14 mouse cellular contexts compared by ENCODE assay signal in the genomic region with DNA sequence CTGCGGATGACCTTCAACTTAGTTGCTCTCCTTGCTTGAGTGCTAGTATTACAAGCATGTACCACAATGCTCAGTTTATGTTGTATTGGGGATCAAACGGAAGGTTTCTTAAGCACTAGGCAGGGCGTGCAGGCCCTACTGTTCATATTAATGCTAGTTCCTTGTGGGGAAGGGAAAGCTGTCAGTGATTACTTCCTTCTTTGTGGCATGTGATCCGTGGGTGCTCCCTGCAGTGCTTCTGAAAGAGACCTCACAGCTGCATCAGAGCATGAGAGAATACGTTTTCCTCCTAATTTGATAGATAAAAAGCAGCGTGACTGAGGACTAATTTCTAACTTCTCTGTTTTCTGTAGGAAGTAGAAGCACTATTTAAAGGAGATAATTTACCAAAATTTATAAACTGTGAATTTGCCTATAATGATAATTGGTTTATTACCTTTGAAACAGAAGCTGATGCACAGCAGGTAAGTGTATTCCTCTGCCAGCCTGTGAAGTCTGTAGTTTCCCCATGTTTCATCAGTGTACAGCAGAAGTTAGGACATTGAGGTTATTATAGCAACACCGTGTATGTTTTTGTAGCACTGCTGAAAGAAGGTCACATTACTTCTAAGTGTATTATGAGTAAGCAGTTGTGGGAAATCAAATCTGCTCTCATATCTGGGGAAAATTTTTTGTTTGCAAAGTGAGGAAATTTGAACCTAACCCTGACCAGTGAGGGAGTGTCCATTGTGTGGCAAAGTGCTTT. TPM values are rescaled to one million over a fixed set of nuclear protein-coding genes. Genes with fewer than 3 reads are reported as not detected.
DNase-seq lines count a peak whose midpoint lies in the region; ATAC-seq and TF ChIP-seq lines count a peak whose summit lies in the region.
"Had no signal": no experiment of that assay in that cellular context is flagged by ENCODE, and none has a peak within 500 bp of the region (broad histone marks: within the 10 kb centered on the region; RNA-seq: fewer than 3 reads in every experiment).

No protein-coding gene starts in this region.

- no peaks in the 10 kb centered on the region for H3K27me3 ChIP-seq in forebrain, embryonic 14.5 days (replicated peaks; ENCODE audit: control insufficient read depth, insufficient read depth, low read length)
- H3K27me3 ChIP-seq in forebrain, embryonic 12.5 days = no peaks in the 10 kb centered on the region
- H3K27me3 ChIP-seq in liver, postnatal 0 days (ENCODE audit: insufficient read depth, low read length) = no peaks in the 10 kb centered on the region
- no peaks in the 10 kb centered on the region for H3K27me3 ChIP-seq in liver, embryonic 12.5 days (replicated peaks)
- H3K27me3 ChIP-seq in small intestine, adult 2 months (ENCODE audit: control insufficient read depth, insufficient read depth, low read length) = no peaks in the 10 kb centered on the region
- H3K27me3 ChIP-seq: embryonic facial prominence, embryonic 15.5 days; limb, embryonic 13.5 days had no signal

- H3K4me2 ChIP-seq in forebrain, embryonic 14.5 days (ENCODE audit: low read length) = no peak overlapping the region
- H3K4me2 ChIP-seq in forebrain, embryonic 12.5 days = no peak overlapping the region
- no peak overlapping the region for H3K4me2 ChIP-seq in liver, postnatal 0 days (ENCODE audit: low read depth, low read length)
- H3K4me2 ChIP-seq in liver, embryonic 12.5 days = no peak overlapping the region
- H3K4me2 ChIP-seq: embryonic facial prominence, embryonic 15.5 days; limb, embryonic 13.5 days had no signal

- no peak overlapping the region for H3K4me3 ChIP-seq in forebrain, embryonic 14.5 days (ENCODE audit: low read depth, low read length)
- H3K4me3 ChIP-seq in forebrain, embryonic 12.5 days (replicated peaks) = no peak overlapping the region
- no peak overlapping the region for H3K4me3 ChIP-seq in liver, postnatal 0 days (ENCODE audit: low read depth, low read length)
- no peak overlapping the region for H3K4me3 ChIP-seq in liver, embryonic 12.5 days
- H3K4me3 ChIP-seq in small intestine, adult 2 months (ENCODE audit: low read depth, low read length) = no peak overlapping the region
- H3K4me3 ChIP-seq: embryonic facial prominence, embryonic 15.5 days; limb, embryonic 13.5 days had no signal

- TF ChIP-seq POLR2A in small intestine, adult 2 months (IDR thresholded peaks at IDR 0.05; ENCODE audit: low read depth, low read length) = no peak

- H3K36me3 ChIP-seq in forebrain, embryonic 14.5 days (ENCODE audit: control insufficient read depth, insufficient read depth, low read length) = peaks cover 49% of the 10 kb centered on the region
- peaks cover 59% of the 10 kb centered on the region for H3K36me3 ChIP-seq in forebrain, embryonic 12.5 days (replicated peaks)
- peaks cover 72% of the 10 kb centered on the region for H3K36me3 ChIP-seq in liver, postnatal 0 days (replicated peaks; ENCODE audit: insufficient read depth, low read length)
- H3K36me3 ChIP-seq in liver, embryonic 12.5 days = peaks cover 91% of the 10 kb centered on the region
- H3K36me3 ChIP-seq in small intestine, adult 2 months (ENCODE audit: control insufficient read depth, insufficient read depth, low read length) = peaks cover 48% of the 10 kb centered on the region

- 24% methylated on average over 7 of the region's 7 CpGs for WGBS in forebrain, embryonic 14.5 days
- 42% methylated on average over 7 of the region's 7 CpGs for WGBS in forebrain, embryonic 12.5 days
- 67% methylated on average over 7 of the region's 7 CpGs for WGBS in liver, postnatal 0 days (ENCODE audit: insufficient replicate concordance)
- WGBS in liver, embryonic 12.5 days (ENCODE audit: insufficient replicate concordance) = 70% methylated on average over 7 of the region's 7 CpGs
- 49% methylated on average over 7 of the region's 7 CpGs for WGBS in small intestine, adult 2 months

- peak; percentile 8 for DNase-seq in forebrain, embryonic 14.5 days (ENCODE audit: low spot score)
- DNase-seq in liver, postnatal 0 days = no peak
- no peak for DNase-seq in embryo, embryonic 10.5 days (ENCODE audit: low spot score)
- no peak for DNase-seq in frontal cortex, postnatal 14 days (ENCODE audit: low spot score in 2 of 2)
- DNase-seq: adrenal gland, adult 8-10 months; gastrocnemius, postnatal 36 days; heart, postnatal 4 days; kidney, adult 8-10 months had no signal

- H3K9me3 ChIP-seq in forebrain, embryonic 14.5 days (replicated peaks; ENCODE audit: control insufficient read depth, low read length) = no peaks in the 10 kb centered on the region
- no peaks in the 10 kb centered on the region for H3K9me3 ChIP-seq in forebrain, embryonic 12.5 days
- no peaks in the 10 kb centered on the region for H3K9me3 ChIP-seq in liver, postnatal 0 days (ENCODE audit: low read length)
- H3K9me3 ChIP-seq in liver, embryonic 12.5 days (replicated peaks) = no peaks in the 10 kb centered on the region
- H3K9me3 ChIP-seq: embryonic facial prominence, embryonic 15.5 days; limb, embryonic 13.5 days had no signal

- H3K27ac ChIP-seq in forebrain, embryonic 14.5 days (ENCODE audit: low read depth, low read length) = no peak overlapping the region
- H3K27ac ChIP-seq in forebrain, embryonic 12.5 days = no peak overlapping the region
- H3K27ac ChIP-seq in liver, postnatal 0 days (ENCODE audit: low read depth) = no peak overlapping the region
- H3K27ac ChIP-seq in liver, embryonic 12.5 days = no peak overlapping the region
- peak overlapping the region; percentile 52 for H3K27ac ChIP-seq in small intestine, adult 2 months (ENCODE audit: insufficient read depth, low read depth, low read length)
- H3K27ac ChIP-seq: embryonic facial prominence, embryonic 15.5 days; limb, embryonic 13.5 days had no signal

- no peak overlapping the region for H3K9ac ChIP-seq in forebrain, embryonic 14.5 days (ENCODE audit: low read length)
- no peak overlapping the region for H3K9ac ChIP-seq in forebrain, embryonic 12.5 days
- H3K9ac ChIP-seq in liver, postnatal 0 days (replicated peaks) = no peak overlapping the region
- H3K9ac ChIP-seq in liver, embryonic 12.5 days = no peak overlapping the region
- H3K9ac ChIP-seq: embryonic facial prominence, embryonic 15.5 days; limb, embryonic 13.5 days had no signal

- TF ChIP-seq CTCF in liver, postnatal 0 days (IDR thresholded peaks at IDR 0.05; ENCODE audit: low read depth) = no peak
- no peak for TF ChIP-seq CTCF in small intestine, adult 2 months (IDR thresholded peaks at IDR 0.05; ENCODE audit: extremely low read depth, insufficient read length, insufficient replicate concordance, low read depth, low read length)

- ATAC-seq in forebrain, embryonic 14.5 days = no peak
- no peak for ATAC-seq in forebrain, embryonic 12.5 days (ENCODE audit: low FRiP score)
- ATAC-seq in liver, postnatal 0 days = 0 out of 2 replicates have a peak, but pooled peaks have one; percentile 35
- no peak for ATAC-seq in liver, embryonic 12.5 days
- ATAC-seq in common myeloid progenitor, adult 5-6 weeks (replicated peaks; ENCODE audit: low read depth, poor library complexity, severe bottlenecking) = peak; percentile 83

- H3K4me1 ChIP-seq in forebrain, embryonic 14.5 days (ENCODE audit: control insufficient read depth, insufficient read depth, low read length) = no peaks in the 10 kb centered on the region
- peaks cover 7% of the 10 kb centered on the region for H3K4me1 ChIP-seq in forebrain, embryonic 12.5 days
- H3K4me1 ChIP-seq in liver, postnatal 0 days (ENCODE audit: insufficient read depth) = no peaks in the 10 kb centered on the region
- H3K4me1 ChIP-seq in liver, embryonic 12.5 days = 0 out of 2 replicates have a peak, but pooled peaks cover 2% of the 10 kb centered on the region
- H3K4me1 ChIP-seq in small intestine, adult 2 months (ENCODE audit: control insufficient read depth, insufficient read depth, insufficient read length, low read length) = peaks cover 10% of the 10 kb centered on the region; the same call in 1 of the 2 replicates
- H3K4me1 ChIP-seq: embryonic facial prominence, embryonic 15.5 days had no signal

- no peak for TF ChIP-seq EP300 in liver, postnatal 0 days (IDR thresholded peaks at IDR 0.05; ENCODE audit: low read depth)

RNA-seq across cellular contexts. Expression of gene Larp4b, which starts 56.0 kb away (rescaled TPM):
- 37.0 and 41.0 TPM in 2 replicates for polyA plus RNA-seq in forebrain, embryonic 14.5 days (2014; fragmentation: Nextera tagmentation; extraction: Ambion mirVana)
- 45.2 and 48.0 TPM in 2 replicates for polyA plus RNA-seq in forebrain, embryonic 12.5 days (2016; fragmentation: Nextera tagmentation; extraction: Ambion mirVana)
- 17.4 and 20.3 TPM in 2 replicates for polyA plus RNA-seq in liver, postnatal 0 days (2015; fragmentation: Nextera tagmentation; extraction: Ambion mirVana)
- 39.1 and 39.3 TPM in 2 replicates for polyA plus RNA-seq in liver, embryonic 12.5 days (2016; fragmentation: Nextera tagmentation; extraction: Ambion mirVana)
- total RNA-seq in common myeloid progenitor, adult 5-6 weeks (2017) = 90.9 and 92.9 TPM in 2 replicates
- 8.5 and 18.1 TPM in 2 replicates for polyA plus RNA-seq in small intestine, adult 2 months (2012; rRNA removed)

Comparison
In these comparisons a context has a peak if more than half of its experiments do, and no peak if none do; other contexts are left out.
1. ATAC-seq: peak in liver, postnatal 0 days (single experiment) and common myeloid progenitor, adult 5-6 weeks (single experiment); none in forebrain, embryonic 14.5 days (single experiment), forebrain, embryonic 12.5 days (single experiment) and liver, embryonic 12.5 days (single experiment).